ENCODE assay signal across 1 mouse cellular context in the genomic region with DNA sequence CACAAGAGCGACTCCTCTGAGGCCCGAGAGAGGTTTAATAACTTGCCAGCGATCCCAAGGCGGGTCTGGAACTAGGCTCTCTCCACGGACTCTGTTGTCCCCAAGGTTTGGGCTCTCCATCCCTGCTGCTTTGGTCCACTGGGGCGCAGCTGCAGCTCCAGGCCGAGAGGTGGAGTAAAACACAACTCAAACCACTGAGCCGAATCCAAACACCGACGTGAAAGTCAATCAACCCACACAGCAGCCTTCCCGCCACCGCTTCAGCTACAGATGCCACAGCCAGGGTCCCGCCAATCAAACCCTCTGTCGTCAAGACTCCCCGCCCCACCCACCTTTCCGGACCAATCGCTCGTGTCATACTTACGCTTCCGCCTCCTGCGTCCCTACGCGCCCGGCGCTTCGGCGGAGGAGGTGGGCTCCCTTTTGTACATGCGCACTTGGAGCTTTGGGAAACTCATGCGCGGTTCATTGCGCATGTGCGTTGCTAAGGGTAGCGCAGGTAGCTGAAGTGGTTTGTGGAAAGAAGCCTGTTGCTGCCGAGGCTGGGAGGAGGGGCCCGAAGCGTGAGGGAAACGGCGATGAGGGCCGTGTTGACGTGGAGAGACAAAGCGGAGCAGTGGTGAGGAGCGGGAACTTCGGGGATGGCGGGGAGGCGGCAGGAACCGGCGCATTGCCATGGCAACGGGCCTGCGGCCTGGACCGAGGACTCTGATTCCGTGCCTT.
TF ChIP-seq lines count a peak whose summit lies in the region.

A gene (minus strand): TSS at position 281 of the 723 bp plus-strand sequence.
A gene (plus strand): TSS at position 380 of the 723 bp plus-strand sequence.

TF ChIP-seq in CH12.LX, 34 proteins besides CTCF, POLR2A, EP300 and RAD21 (continued from another document):
- TF ChIP-seq E2F4 (IDR thresholded peaks at IDR 0.05; ENCODE audit: insufficient replicate concordance, low read depth, low read length) = peak; percentile 98
- TF ChIP-seq MXI1 (IDR thresholded peaks at IDR 0.05; ENCODE audit: low read depth, low read length) = peak; percentile 98
- no peak for TF ChIP-seq USF2 (conservative IDR thresholded peaks at IDR 0.05; ENCODE audit: low read depth, low read length)
- TF ChIP-seq ZMIZ1 (IDR thresholded peaks at IDR 0.05; ENCODE audit: low read depth, low read length) = no peak; the same call in 1 of the 2 replicates
- TF ChIP-seq NELFE (IDR thresholded peaks at IDR 0.05; ENCODE audit: low read depth, low read length) = peak; percentile 21
- TF ChIP-seq UBTF (IDR thresholded peaks at IDR 0.05; ENCODE audit: low read depth, low read length) = no peak
- peak; percentile 8; the same call in 1 of the 2 replicates for TF ChIP-seq IRF4 (IDR thresholded peaks at IDR 0.05; ENCODE audit: low read depth, low read length)
- TF ChIP-seq ETS1 (conservative IDR thresholded peaks at IDR 0.05; ENCODE audit: low read depth, low read length) = peak; percentile 3
- TF ChIP-seq MAZ (IDR thresholded peaks at IDR 0.05; ENCODE audit: low read depth, low read length) = no peak
- TF ChIP-seq KAT2A (IDR thresholded peaks at IDR 0.05; ENCODE audit: insufficient replicate concordance, low read length) = peak; percentile 62; the same call in 1 of the 2 replicates
- no peak for TF ChIP-seq JUND (conservative IDR thresholded peaks at IDR 0.05; ENCODE audit: low read depth, low read length)
- TF ChIP-seq MEF2A (IDR thresholded peaks at IDR 0.05; ENCODE audit: borderline replicate concordance, low read depth, low read length) = 0 out of 2 replicates have a peak, but pooled peaks have one; percentile 34
- TF ChIP-seq ELF1 (IDR thresholded peaks at IDR 0.05; ENCODE audit: low read depth, low read length) = peak; percentile 96
- peak; percentile 60; the same call in 1 of the 2 replicates for TF ChIP-seq POLR2AphosphoS2 (IDR thresholded peaks at IDR 0.05; ENCODE audit: low read depth, low read length)
- 0 out of 2 replicates have a peak, but pooled peaks have one; percentile 37 for TF ChIP-seq TCF12 (IDR thresholded peaks at IDR 0.05; ENCODE audit: low read depth, low read length)
- peak; percentile 57 for TF ChIP-seq BHLHE40 (IDR thresholded peaks at IDR 0.05; ENCODE audit: low read depth, low read length)
- peak; percentile 85 for TF ChIP-seq MAX (IDR thresholded peaks at IDR 0.05; ENCODE audit: low read length)
- TF ChIP-seq NRF1 (IDR thresholded peaks at IDR 0.05; ENCODE audit: low read depth, low read length) = peak; percentile 100
